7 mouse cellular contexts compared by ENCODE assay signal in the genomic region with DNA sequence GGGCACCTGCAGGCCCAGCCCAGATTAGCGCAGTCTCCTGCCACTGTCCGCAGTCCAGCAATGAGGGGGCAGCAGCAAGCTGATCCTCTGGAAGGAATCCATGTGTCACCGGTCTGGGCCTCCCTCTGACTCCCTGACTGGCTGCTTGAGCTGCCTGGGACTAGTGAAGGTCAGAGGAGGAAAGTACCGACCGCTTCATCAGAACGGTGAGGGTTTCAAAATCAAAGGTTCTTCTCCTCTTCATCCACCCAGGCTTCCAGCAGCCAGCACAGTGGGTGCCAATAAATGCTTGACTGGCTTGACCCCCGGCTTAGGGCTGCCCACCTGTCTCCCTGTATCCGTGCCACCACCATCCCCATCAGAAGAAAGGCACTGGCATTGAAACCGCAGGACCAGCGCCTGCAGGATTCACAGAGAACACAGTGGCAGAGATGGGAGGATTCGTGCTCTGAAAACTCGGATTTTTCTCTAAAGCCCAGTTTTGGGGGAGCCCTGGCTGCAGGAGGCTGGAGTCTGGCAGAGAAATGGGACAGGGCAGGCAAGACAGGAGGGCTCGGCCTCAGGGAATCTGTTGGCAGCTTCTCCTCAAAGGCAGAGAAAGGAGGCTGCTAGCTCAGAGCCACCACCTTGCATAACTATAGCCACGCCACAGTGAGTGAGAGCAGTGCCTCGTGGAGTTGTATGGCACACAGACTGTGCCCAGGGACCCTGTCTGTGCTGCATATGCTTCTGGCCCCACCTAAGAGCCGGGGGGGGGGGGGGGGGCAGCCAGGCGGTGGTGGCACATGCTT. TPM values are rescaled to one million over a fixed set of nuclear protein-coding genes. Genes with fewer than 3 reads are reported as not detected.
DNase-seq lines count a peak whose midpoint lies in the region; ATAC-seq and TF ChIP-seq lines count a peak whose summit lies in the region.

No protein-coding gene starts in this region.

- no peak overlapping the region for H3K4me3 ChIP-seq in kidney, postnatal 0 days (replicated peaks; ENCODE audit: low read depth, low read length)
- peak overlapping the region; percentile 88 for H3K4me3 ChIP-seq in forebrain, postnatal 0 days (ENCODE audit: low read depth, low read length)
- peak overlapping the region; percentile 84 for H3K4me3 ChIP-seq in neural tube, embryonic 13.5 days

- H3K36me3 ChIP-seq in kidney, postnatal 0 days (ENCODE audit: insufficient read depth, low read length), result no peaks in the 10 kb centered on the region
- peaks cover 3% of the 10 kb centered on the region; the same call in 1 of the 2 replicates for H3K36me3 ChIP-seq in forebrain, postnatal 0 days (ENCODE audit: insufficient read depth)
- no peaks in the 10 kb centered on the region for H3K36me3 ChIP-seq in neural tube, embryonic 13.5 days

- no peaks in the 10 kb centered on the region for H3K9me3 ChIP-seq in kidney, postnatal 0 days (replicated peaks; ENCODE audit: low read length)
- no peaks in the 10 kb centered on the region for H3K9me3 ChIP-seq in forebrain, postnatal 0 days (ENCODE audit: low read length)
- H3K9me3 ChIP-seq in neural tube, embryonic 13.5 days, result no peaks in the 10 kb centered on the region

- H3K4me2 ChIP-seq in kidney, postnatal 0 days (ENCODE audit: low read length), result peak overlapping the region; percentile 99
- peak overlapping the region; percentile 91 for H3K4me2 ChIP-seq in forebrain, postnatal 0 days (ENCODE audit: low read depth)
- peak overlapping the region; percentile 77 for H3K4me2 ChIP-seq in neural tube, embryonic 13.5 days

- H3K27me3 ChIP-seq in kidney, postnatal 0 days (ENCODE audit: insufficient read depth, low read length), result peaks cover 3% of the 10 kb centered on the region; the same call in 1 of the 2 replicates
- no peaks in the 10 kb centered on the region for H3K27me3 ChIP-seq in forebrain, postnatal 0 days (ENCODE audit: insufficient read depth, low read length)
- H3K27me3 ChIP-seq in neural tube, embryonic 13.5 days, result no peaks in the 10 kb centered on the region

- H3K4me1 ChIP-seq in kidney, postnatal 0 days (replicated peaks; ENCODE audit: insufficient read depth, low read length), result peaks cover 8% of the 10 kb centered on the region; the same call in 1 of the 2 replicates
- peaks cover 19% of the 10 kb centered on the region for H3K4me1 ChIP-seq in forebrain, postnatal 0 days (ENCODE audit: insufficient read depth)
- peaks cover 73% of the 10 kb centered on the region for H3K4me1 ChIP-seq in neural tube, embryonic 13.5 days (replicated peaks)

- TF ChIP-seq CTCF in kidney, postnatal 0 days (IDR thresholded peaks at IDR 0.05; ENCODE audit: low read depth), result no peak
- no peak for TF ChIP-seq CTCF in forebrain, postnatal 0 days (IDR thresholded peaks at IDR 0.05; ENCODE audit: low read depth)

- 63% methylated on average over 16 of the region's 17 CpGs for WGBS in kidney, postnatal 0 days
- WGBS in forebrain, postnatal 0 days, result 37% methylated on average over 16 of the region's 17 CpGs
- WGBS in neural tube, embryonic 13.5 days, result 45% methylated on average over 17 of the region's 17 CpGs

- H3K9ac ChIP-seq in kidney, postnatal 0 days (ENCODE audit: low read depth, low read length), result no peak overlapping the region
- peak overlapping the region; percentile 95 for H3K9ac ChIP-seq in forebrain, postnatal 0 days
- H3K9ac ChIP-seq in neural tube, embryonic 13.5 days, result peak overlapping the region; percentile 96

- ATAC-seq in kidney, postnatal 0 days (replicated peaks; ENCODE audit: low FRiP score, low read depth), result no peak
- no peak for ATAC-seq in forebrain, postnatal 0 days
- ATAC-seq in neural tube, embryonic 13.5 days (ENCODE audit: low read depth), result no peak

- H3K27ac ChIP-seq in kidney, postnatal 0 days, result no peak overlapping the region
- peak overlapping the region; percentile 29; the same call in 1 of the 2 replicates for H3K27ac ChIP-seq in forebrain, postnatal 0 days (ENCODE audit: low read depth, low read length)
- H3K27ac ChIP-seq in neural tube, embryonic 13.5 days (replicated peaks), result peak overlapping the region; percentile 97

- peak; percentile 75 for DNase-seq in kidney, postnatal 0 days (ENCODE audit: low spot score)
- DNase-seq in kidney, postnatal 14 days, result no peak
- peak; percentile 75 to 85 for DNase-seq in cerebellum, postnatal 10 days
- no peak for DNase-seq in forebrain, postnatal 0 days
- DNase-seq in lung, postnatal 14 days, result no peak
- no peak for DNase-seq in adrenal gland, postnatal 25 days

RNA-seq across cellular contexts. Expression of gene Spock2, which starts 2.5 kb away (rescaled TPM):
- polyA plus RNA-seq in kidney, postnatal 0 days (2015; fragmentation: Nextera tagmentation; extraction: Ambion mirVana), result 22.0 and 24.2 TPM in 2 replicates
- 156 and 215 TPM in 2 replicates for total RNA-seq in forebrain, postnatal 0 days (2014; rRNA removed)
- polyA plus RNA-seq in forebrain, postnatal 0 days (2015; fragmentation: Nextera tagmentation; extraction: Ambion mirVana), result 50.7 and 84.8 TPM in 2 replicates
- polyA plus RNA-seq in neural tube, embryonic 13.5 days (2015; fragmentation: Nextera tagmentation; extraction: Ambion mirVana), result 99.9 and 103 TPM in 2 replicates
- total RNA-seq in adrenal gland, postnatal 25 days (2021), result 27.3 and 35.2 TPM in 2 replicates

Comparison
In these comparisons a context has a peak if more than half of its experiments do, and no peak if none do; other contexts are left out.
1. DNase-seq: peak in kidney, postnatal 0 days (single experiment) and cerebellum, postnatal 10 days (2 of 2); none in kidney, postnatal 14 days (single experiment), forebrain, postnatal 0 days (single experiment), lung, postnatal 14 days (single experiment) and adrenal gland, postnatal 25 days (single experiment).
2. Peak in every context shown above with its lines, with median percentiles within 50 percentile points of each other: H3K4me2 ChIP-seq.